Mouse (Mus musculus) stomach, postnatal 0 days (tissue): ENCODE results near the gene Fosl1.

Experiments used
- CTCF ChIP-seq: IDR thresholded peaks from 2 replicates; pipeline ENCODE4 v1.5.1; 2016; ENCODE audit warnings: antibody characterized with exemption, low read depth, mild to moderate bottlenecking, moderate library complexity
- EP300 ChIP-seq: optimal IDR thresholded peaks from 2 replicates; pipeline ENCODE3; 2016; ENCODE audit warnings: antibody characterized with exemption

DNA sequence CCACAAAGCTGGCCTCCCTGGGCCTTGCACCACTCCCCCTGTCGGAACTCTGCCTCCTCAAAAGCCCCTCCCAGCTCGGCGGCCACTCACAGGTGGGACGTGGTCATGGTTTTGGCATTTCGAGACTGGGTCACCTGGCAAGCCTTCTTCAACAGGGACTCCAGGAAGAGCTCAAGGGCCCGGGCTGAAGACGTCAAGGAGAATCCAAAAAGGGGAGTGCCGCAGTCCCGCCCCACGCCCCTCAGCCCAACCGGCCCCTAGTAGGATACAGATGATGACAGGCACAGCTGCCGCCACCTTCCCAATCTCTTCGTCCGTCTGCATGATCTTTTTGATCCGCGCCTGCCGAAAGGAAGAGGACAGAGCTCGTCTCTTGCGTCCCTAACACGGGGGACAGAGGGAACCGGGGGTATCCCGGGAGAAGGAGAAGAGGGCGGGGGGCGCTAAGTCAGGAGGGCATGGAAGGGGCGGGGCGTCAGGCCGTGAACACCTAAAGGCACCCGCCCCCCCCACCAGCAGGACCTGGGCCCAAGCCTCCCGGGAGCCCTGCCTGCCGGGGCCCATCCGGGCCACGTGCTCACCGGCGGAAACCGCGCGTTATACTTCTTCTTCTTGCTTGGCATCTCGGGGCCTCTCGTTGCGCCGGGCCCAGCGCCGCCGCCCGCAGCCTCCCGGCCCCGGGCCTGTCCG, 23.1 kb upstream of the Fosl1 start:
- TF ChIP-seq CTCF (peak; percentile 51), EP300 (no peak)
